Mouse (Mus musculus): ENCODE data around the gene Slc5a9. TPM values are rescaled to one million over a fixed set of nuclear protein-coding genes. Genes with fewer than 3 reads are reported as not detected.
A peak's percentile ranks its signal among the peaks of the same experiment; 100 is the strongest.
"Not testable (repeated sequence)": the region's sequence is repeated elsewhere in the genome, so short reads cannot be mapped to it uniquely, and the experiment has no call there.

Gene Slc5a9
- not detected in 2 replicates for polyA plus RNA-seq (2012; ENCODE audit: insufficient read depth, insufficient read length, missing spikeins)

DNA sequence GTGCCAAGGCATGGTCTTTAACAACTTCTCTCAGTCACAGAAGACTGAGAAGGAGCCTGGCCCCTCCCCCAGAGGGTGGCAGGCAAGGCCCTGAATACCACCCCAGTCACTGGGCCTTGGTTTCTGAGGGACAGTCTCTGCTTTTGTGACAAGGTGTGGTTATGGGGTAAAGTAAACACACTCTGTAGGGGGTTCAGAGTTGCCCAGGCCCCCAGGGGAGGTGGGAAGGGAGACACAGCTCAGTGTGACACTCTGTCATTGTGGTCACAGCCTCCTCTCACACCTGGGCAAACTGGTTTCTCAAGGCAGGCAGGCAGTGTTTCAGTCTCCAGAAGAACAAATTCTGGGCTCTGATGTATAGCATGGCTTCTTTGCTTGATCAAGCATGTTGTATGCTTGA, at the start of gene Slc5a9:
Gene Slc5a9 (minus strand): TSS at position 144 of the 400 bp plus-strand sequence.
- no peak within 1 kb of the TSS for H3K27ac ChIP-seq (replicated peaks; ENCODE audit: low read depth, low read length)
- no peaks in the 10 kb centered on the region for H3K4me1 ChIP-seq (ENCODE audit: control insufficient read depth, insufficient read depth, insufficient read length, low read length)
- no peak within 1 kb of the TSS for H3K4me3 ChIP-seq (ENCODE audit: insufficient read depth, low read depth, low read length)

DNA sequence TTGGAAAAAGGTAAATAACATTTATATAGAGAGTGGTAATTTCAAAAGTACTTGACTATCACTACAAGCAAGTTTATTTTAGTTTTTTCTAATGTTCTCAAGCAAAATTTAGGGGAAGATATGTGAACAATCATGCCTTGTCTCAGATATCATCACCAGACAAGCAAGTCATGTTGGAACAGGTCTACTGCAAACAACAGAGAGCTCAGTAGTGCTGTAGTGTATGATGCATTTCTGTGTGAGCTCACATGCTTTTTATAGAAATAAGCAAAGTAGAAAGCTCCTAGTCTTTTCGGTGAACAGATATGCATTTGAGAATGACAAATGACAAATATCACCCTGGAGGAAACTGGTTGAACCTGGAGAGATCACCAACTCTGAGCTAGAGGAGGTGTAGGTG, 16.4 kb upstream of the Slc5a9 start, which contains the start of gene Skint8:
Gene Skint8 (plus strand): TSS at position 301 of the 400 bp plus-strand sequence.
- Histone ChIP-seq H3K4me3 (ENCODE audit: insufficient read depth, low read depth, low read length) (no peak within 1 kb of the TSS), H3K4me1 (ENCODE audit: control insufficient read depth, insufficient read depth, insufficient read length, low read length) (no peaks in the 10 kb centered on the region), H3K27ac (replicated peaks; ENCODE audit: low read depth, low read length) (no peak within 1 kb of the TSS)

DNA sequence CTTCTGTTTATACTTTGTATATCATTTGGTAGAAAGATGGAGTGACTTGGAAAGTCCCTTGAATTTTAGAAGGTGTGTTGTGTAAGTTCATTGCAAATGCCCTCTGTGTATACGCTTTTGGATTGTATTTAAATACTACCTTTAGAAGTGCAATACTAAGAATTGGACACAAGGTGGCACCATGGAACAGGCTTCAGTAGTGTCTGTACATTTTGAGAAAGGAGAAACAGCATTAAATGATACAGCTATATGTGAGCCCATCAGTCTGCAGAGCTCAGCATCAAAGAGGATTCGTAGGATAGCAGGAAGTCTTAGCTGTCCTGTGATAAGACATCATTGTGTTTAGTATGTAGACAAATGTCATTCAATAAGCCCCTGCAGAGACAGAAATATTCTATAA, 5.2 kb upstream of the Slc5a9 start:
- Histone ChIP-seq H3K4me3 (ENCODE audit: insufficient read depth, low read depth, low read length) (no peak overlapping the region), H3K27ac (replicated peaks; ENCODE audit: low read depth, low read length) (no peak overlapping the region), H3K4me1 (ENCODE audit: control insufficient read depth, insufficient read depth, insufficient read length, low read length) (no peaks in the 10 kb centered on the region)

DNA sequence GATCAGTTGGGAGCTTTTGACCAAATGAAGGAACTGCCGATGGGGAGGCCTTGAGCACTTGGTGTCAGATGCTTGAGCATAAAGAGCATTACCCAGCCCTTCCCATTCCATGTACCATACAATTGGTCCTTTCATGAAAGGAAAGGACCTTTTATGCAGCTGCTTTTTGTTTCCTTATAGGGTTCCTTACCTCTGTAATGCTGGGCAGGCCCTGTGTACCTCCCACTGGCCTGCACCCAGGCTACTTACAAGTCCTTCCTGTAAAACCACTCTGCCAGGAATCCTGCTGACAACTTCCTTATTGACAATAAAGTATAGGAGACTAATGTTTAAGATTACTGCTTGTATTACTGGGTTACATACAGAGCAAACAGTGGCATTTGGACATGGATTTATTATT, 1.2 kb downstream of the Slc5a9 start:
- no peak overlapping the region for H3K27ac ChIP-seq (replicated peaks; ENCODE audit: low read depth, low read length)
- no peak overlapping the region for H3K4me3 ChIP-seq (ENCODE audit: insufficient read depth, low read depth, low read length)
- no peaks in the 10 kb centered on the region for H3K4me1 ChIP-seq (ENCODE audit: control insufficient read depth, insufficient read depth, insufficient read length, low read length)

DNA sequence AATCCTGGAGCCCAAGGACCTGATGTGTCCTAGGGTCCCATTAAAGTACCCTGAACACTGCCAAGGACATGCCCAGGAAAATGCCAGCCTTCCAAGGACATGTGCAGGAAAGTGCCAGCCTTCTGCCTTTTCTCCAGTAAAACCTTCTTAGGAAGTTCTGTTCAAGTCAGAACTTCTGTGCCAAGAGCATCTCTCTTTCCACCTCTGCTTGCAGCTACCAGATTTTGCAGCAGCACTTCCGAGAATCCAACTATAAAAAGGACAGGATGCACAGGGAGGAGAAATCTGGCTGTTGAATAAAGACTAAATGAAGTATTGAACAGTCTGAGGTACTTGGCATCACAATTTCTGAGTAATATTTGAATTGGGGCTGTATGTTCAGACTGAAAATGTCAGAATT, 2.2 kb downstream of the Slc5a9 start:
- H3K4me1 ChIP-seq (ENCODE audit: control insufficient read depth, insufficient read depth, insufficient read length, low read length); H3K4me3 ChIP-seq (ENCODE audit: insufficient read depth, low read depth, low read length); H3K27ac ChIP-seq (replicated peaks; ENCODE audit: low read depth, low read length): not testable (repeated sequence)

DNA sequence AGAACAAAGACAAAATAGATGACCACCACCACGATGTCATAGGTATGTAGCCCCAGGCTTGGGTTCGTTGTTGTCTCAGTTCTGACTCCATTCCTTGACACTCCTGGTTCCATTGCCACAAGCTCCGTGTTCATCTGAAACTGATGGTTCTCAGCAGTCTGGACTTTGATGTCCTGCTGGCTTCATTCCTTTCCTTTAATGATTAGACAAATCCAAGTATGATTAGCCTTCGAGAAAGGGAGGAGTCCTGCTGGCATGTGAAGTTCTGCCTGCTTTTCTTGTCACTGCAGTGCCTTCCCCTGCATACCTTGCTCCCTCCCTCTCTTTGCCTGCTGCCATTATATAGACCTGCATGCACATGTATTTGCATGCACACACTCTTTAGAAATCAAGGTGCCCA, 4.2 kb downstream of the Slc5a9 start:
- Histone ChIP-seq H3K27ac (replicated peaks; ENCODE audit: low read depth, low read length) (no peak overlapping the region), H3K4me1 (ENCODE audit: control insufficient read depth, insufficient read depth, insufficient read length, low read length) (no peaks in the 10 kb centered on the region), H3K4me3 (ENCODE audit: insufficient read depth, low read depth, low read length) (no peak overlapping the region)

DNA sequence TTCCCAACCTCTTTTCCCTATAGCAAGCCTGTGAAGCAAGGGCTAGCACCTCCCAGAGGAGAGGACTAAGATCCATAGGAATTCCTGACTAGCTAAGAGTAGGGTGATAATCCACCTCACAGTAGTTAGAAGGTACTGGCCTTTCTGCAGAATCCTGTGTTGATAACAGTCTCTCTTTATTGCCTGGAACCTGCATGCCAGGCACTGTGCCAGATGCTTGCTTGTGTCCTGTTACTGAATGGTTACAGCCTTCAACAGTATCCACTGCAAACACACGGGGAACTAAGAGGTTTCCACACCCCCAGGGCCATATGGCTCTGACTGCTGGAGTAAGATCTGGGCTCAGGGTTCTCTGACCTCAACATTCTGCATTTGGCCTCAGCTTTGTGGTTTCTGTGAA, 5.0 kb downstream of the Slc5a9 start:
- Histone ChIP-seq H3K27ac (replicated peaks; ENCODE audit: low read depth, low read length) (no peak overlapping the region), H3K4me1 (ENCODE audit: control insufficient read depth, insufficient read depth, insufficient read length, low read length) (no peaks in the 10 kb centered on the region), H3K4me3 (ENCODE audit: insufficient read depth, low read depth, low read length) (no peak overlapping the region)

DNA sequence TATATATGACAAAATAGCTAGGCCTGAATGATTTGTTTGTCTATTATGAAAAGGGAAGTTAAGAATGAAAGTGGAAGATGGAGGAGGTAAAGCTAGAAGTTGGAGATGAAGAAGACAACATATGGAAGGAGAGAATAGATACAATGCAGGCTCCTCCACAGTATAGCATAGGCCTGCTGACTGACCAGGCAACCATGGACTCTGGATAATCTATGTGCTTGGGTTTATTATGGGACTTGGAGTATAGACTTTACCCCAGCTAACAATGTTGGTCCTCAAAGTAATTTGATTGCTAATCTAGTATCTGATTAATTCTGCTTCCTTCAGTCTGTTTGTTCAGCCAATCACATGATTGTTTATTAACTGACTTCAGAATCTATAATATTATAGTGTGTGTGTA, 10.6 kb downstream of the Slc5a9 start:
- Histone ChIP-seq H3K4me3 (ENCODE audit: insufficient read depth, low read depth, low read length) (no peak overlapping the region), H3K27ac (replicated peaks; ENCODE audit: low read depth, low read length) (no peak overlapping the region), H3K4me1 (ENCODE audit: control insufficient read depth, insufficient read depth, insufficient read length, low read length) (no peaks in the 10 kb centered on the region)

DNA sequence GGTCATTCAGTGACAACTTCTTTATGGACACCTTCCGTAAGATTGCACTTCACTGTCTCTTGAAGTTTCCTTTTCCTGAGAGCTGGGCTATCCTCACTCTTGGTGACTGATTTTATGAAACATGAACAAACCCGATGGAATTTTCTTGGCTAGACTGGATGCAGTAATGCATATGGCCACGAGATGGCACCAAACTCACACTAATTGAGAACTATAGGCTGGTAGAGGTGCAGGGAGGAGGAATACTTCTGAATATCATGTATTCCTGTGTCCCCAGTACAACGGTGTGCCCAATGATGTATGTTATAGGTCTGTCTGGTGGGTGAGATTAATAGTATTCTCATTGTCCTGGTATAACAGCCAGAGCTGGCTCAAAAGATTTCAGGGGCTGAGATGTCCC, 16.1 kb downstream of the Slc5a9 start:
- Histone ChIP-seq H3K4me1 (ENCODE audit: control insufficient read depth, insufficient read depth, insufficient read length, low read length) (no peaks in the 10 kb centered on the region), H3K4me3 (ENCODE audit: insufficient read depth, low read depth, low read length) (no peak overlapping the region; the same call in 1 of the 2 replicates), H3K27ac (replicated peaks; ENCODE audit: low read depth, low read length) (no peak overlapping the region)

DNA sequence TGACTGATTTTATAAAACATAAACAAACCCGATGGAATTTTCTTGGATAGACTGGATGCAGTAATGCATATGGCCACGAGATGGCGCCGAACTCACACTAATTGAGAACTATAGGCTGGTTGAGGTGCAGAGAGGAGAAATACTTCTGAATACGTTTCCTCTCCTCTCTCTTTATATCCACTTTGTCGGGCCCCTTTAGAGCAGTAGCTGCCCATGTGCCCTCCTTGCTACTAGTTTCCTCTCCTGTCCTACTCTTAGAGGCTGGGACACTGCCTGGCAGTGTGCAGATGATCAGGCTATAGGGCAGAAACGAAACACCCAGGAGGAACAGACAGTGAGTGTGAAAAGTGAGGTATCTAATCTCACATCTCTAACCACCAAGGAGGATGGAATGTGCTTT, 16.7 kb downstream of the Slc5a9 start:
- no peaks in the 10 kb centered on the region for H3K4me1 ChIP-seq (ENCODE audit: control insufficient read depth, insufficient read depth, insufficient read length, low read length)
- peak overlapping the region; percentile 57 for H3K4me3 ChIP-seq (ENCODE audit: insufficient read depth, low read depth, low read length)
- no peak overlapping the region for H3K27ac ChIP-seq (replicated peaks; ENCODE audit: low read depth, low read length)

DNA sequence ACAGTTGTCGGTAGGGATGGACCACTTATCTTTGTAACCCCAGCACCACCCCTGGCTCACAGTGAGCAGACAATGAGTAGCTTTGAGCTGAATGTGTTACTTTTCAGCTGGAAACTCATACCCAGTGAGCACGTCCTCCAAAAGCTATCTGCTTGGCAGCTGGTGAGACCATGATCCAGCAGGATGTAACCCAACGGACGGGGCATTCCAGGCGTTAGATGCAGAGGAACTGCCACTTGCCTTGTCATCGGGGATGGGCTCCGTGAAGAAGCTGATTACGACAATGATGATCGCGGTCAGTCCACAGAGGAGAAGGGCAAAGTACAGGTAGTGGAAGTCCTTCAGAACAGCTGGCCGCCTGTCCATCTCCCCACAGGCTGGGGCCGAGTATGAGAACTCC, 19.2 kb downstream of the Slc5a9 start:
- Histone ChIP-seq H3K27ac (replicated peaks; ENCODE audit: low read depth, low read length) (no peak overlapping the region), H3K4me1 (ENCODE audit: control insufficient read depth, insufficient read depth, insufficient read length, low read length) (0 out of 2 replicates have a peak, but pooled peaks cover 3% of the 10 kb centered on the region), H3K4me3 (ENCODE audit: insufficient read depth, low read depth, low read length) (no peak overlapping the region)

DNA sequence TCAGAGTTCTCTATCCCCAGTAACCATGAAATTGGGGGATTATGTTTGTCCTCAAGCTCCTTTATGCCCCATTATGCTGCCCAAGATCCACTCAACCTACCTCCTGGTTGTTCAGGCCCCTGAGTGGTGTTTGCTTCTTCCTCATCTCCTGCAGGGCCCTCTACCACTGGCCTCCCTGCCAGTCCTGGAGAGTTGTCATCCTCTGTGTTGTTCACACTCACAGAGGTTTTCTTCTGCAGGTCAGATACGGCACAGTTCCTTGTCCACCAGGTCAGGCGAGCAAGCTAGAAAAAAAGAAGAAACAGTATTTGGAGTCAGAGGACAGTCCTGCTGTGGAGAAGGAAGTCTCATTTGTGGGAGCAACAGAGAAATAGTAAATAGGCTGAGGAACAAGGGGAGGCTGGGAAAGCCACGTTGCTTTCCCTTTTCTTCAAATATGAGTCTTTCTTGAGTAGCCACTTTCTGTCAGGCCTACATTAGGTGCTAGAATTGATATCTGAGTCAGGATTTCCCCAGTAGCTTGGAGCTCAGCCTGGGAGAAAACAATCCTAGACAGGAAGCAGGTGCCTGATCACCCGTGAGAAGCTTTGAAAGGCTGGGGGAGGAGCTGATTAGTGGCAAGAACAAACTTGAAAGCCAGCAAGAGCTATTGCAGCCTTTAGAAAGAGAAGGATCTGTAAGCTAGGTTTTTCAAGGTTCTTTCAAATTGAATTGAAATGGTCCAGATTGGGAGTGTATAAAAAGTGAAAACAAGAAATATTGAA, 22.4 kb downstream of the Slc5a9 start:
- Histone ChIP-seq H3K4me3 (ENCODE audit: insufficient read depth, low read depth, low read length) (no peak overlapping the region), H3K27ac (replicated peaks; ENCODE audit: low read depth, low read length) (no peak overlapping the region)

DNA sequence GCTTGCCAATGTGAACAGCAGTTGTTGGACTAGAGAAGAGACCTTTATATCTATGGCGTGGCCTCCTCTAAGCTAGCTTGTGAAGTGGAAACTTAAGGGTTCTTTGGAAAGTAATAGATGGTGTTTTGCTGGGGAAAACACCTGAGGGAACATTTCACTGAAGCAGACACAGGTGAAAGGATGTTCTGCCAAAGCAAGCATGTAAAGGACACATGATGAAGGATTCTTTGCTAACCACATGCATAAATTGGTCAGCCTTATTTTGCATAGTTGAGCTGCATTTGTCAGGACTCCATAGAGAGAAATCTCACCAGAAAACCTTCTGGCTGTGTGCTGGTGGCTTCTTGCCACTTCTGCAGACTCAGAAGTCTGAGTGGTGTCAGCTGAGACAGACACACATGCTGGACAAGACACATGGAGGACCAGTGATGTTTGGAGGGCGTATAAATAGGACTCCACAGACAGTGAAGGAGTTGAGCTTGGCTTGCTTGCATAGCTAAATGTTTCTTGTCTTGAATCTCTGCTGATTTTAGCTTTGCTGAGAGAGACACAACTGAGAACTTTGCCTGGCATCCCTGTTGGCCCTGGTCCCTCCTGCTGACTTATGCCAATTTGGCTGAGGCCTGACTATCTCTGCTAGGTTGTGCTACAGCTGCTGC, 34.8 kb downstream of the Slc5a9 start:
- H3K4me1 ChIP-seq (ENCODE audit: control insufficient read depth, insufficient read depth, insufficient read length, low read length), result no peaks in the 10 kb centered on the region
- H3K27ac ChIP-seq (replicated peaks; ENCODE audit: low read depth, low read length), result no peak overlapping the region
- H3K4me3 ChIP-seq (ENCODE audit: insufficient read depth, low read depth, low read length), result no peak overlapping the region

More for the DNA sequence above, 22.4 kb downstream of the Slc5a9 start:
- H3K4me1 ChIP-seq (ENCODE audit: control insufficient read depth, insufficient read depth, insufficient read length, low read length), result 0 out of 2 replicates have a peak, but pooled peaks cover 3% of the 10 kb centered on the region

DNA sequence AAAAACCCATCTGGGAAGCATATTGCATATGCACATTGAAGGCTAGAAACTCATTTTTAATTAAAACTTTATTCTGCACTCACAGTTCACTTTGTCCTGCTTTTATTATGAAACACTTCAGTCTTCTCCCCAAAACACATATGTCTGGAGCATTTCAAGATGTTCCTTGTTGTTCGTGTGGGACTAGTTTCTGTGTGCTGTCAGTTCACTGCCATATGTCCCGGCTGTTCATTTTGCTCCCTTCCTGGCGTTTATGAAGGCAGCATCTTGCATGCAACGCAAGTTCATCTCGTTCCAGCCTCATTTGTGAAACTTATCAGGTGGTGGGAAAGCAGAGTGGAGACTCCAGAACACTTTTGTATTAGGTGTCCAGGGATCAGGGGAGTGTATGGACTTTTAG, 36.0 kb downstream of the Slc5a9 start:
- no peaks in the 10 kb centered on the region for H3K4me1 ChIP-seq (ENCODE audit: control insufficient read depth, insufficient read depth, insufficient read length, low read length)
- no peak overlapping the region for H3K27ac ChIP-seq (replicated peaks; ENCODE audit: low read depth, low read length)
- H3K4me3 ChIP-seq (ENCODE audit: insufficient read depth, low read depth, low read length), result no peak overlapping the region

DNA sequence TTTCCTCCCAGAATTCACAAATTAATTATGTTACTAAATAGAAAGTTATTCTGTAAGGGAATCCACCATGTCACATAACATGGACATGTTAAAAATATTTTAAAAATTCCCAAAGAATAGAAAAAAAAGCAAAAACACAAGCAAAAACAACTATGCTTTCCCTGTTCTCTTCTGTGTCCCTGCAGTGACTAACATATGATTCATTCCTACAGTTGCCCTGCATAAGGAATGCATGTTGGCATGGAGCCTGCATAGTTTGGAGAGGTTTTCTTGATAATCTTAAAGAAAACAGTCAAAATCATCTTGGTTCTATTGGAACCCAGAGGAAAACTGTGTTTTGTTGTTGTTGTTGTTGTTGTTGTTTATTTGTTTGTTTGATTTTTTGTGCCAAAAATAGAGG, 50.1 kb downstream of the Slc5a9 start:
- Histone ChIP-seq H3K4me3 (ENCODE audit: insufficient read depth, low read depth, low read length) (no peak overlapping the region), H3K27ac (replicated peaks; ENCODE audit: low read depth, low read length) (no peak overlapping the region), H3K4me1 (ENCODE audit: control insufficient read depth, insufficient read depth, insufficient read length, low read length) (no peaks in the 10 kb centered on the region)

DNA sequence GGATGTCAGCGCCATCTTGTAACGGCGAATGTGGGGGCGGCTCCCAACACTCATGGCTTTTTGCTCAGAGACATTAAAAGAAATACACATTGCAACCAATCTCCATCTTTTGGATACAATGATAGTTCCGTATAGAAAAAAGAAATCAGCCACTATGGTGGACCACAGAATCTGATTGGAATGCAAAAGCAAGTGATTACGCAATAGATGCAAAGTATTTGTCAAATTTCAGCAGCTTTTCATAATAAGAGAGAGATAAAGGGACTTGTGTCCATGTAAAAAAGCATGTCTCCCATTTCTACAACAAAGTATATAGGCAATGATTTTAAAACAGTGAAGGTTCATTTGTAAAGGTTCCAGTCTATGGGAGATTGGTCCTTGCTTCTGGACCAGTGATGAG, 63.8 kb downstream of the Slc5a9 start:
- H3K4me3 ChIP-seq (ENCODE audit: insufficient read depth, low read depth, low read length), result no peak overlapping the region

More for the DNA sequence above, 63.8 kb downstream of the Slc5a9 start:
- no peaks in the 10 kb centered on the region for H3K4me1 ChIP-seq (ENCODE audit: control insufficient read depth, insufficient read depth, insufficient read length, low read length)
- H3K27ac ChIP-seq (replicated peaks; ENCODE audit: low read depth, low read length), result no peak overlapping the region
